Comparison of ENCODE assay signal across 24 mouse cellular contexts in genomic region chr13:21462516-21462915, GRCm38 (mm10). TPM values are rescaled to one million over a fixed set of nuclear protein-coding genes. Genes with fewer than 3 reads are reported as not detected.
"Had no signal": no experiment of that assay in that cellular context is flagged by ENCODE, and none has a peak within 500 bp of the region (broad histone marks: within the 10 kb centered on the region; RNA-seq: fewer than 3 reads in every experiment).

No protein-coding gene starts in this region.

RNA-seq across cellular contexts. Expression of gene Nkapl, which starts 5.8 kb away (rescaled TPM):
- polyA plus RNA-seq: large intestine, adult 2 months had no signal

RNA-seq across cellular contexts. Expression of gene Zkscan4, which starts 16.2 kb away (rescaled TPM):
- polyA plus RNA-seq: inflammation-experienced regulatory T-cells, adult 6 months had no signal

RNA-seq across cellular contexts. Expression of gene Gm10065, which starts 16.7 kb away (rescaled TPM):
- polyA plus RNA-seq: heart, embryonic 12.5 days; heart, embryonic 13.5 days; heart, embryonic 14.5 days; heart, embryonic 15.5 days; heart, embryonic 16.5 days; heart, postnatal 0 days; hindbrain, embryonic 11.5 days; hindbrain, embryonic 12.5 days; hindbrain, embryonic 13.5 days; hindbrain, embryonic 14.5 days; hindbrain, embryonic 15.5 days; hindbrain, embryonic 16.5 days; hindbrain, postnatal 0 days; inflammation-experienced regulatory T-cells, adult 6 months; intestine, embryonic 14.5 days; intestine, embryonic 15.5 days; intestine, embryonic 16.5 days; intestine, postnatal 0 days; kidney, adult 2 months; kidney, embryonic 14.5 days; kidney, embryonic 15.5 days; kidney, embryonic 16.5 days; kidney, postnatal 0 days; large intestine, adult 2 months had no signal
